Mouse (Mus musculus) C2C12 (cell line): Measurements from ENCODE around the gene B430218F22Rik.

ENCODE experiments used
- CTCF ChIP-seq: IDR thresholded peaks from one replicate; pipeline ENCODE4 v1.5.1; 2011; ENCODE audit not compliant: control insufficient read depth, insufficient read depth, insufficient read length
- MAX ChIP-seq: IDR thresholded peaks from one replicate; pipeline ENCODE4 v1.6.1; 2011; ENCODE audit warnings: mild to moderate bottlenecking, control low read depth

DNA sequence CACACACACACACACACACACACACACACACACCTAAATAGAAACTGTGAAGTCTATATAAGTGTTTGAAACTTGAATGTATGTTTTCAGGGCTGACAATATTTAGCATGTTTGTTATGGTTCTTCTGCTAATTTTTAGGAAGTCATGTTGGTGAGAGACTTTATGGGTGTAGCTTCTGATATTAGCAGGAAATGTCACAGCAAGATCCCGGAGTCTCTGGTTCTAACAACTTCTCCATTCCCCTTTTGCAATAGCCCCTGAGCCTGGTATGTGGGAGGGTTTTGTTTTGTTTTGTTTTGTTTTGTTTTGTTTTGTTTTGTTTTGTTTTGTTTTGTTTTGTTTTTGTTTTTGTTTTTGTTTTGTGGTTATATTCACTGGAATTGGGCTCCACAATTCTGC lies 34.0 kb downstream of the B430218F22Rik start:
- TF ChIP-seq CTCF (no peak), MAX (no peak)
